Mouse (Mus musculus): ENCODE data around the gene Pcnx2. TPM values are rescaled to one million over a fixed set of nuclear protein-coding genes. Genes with fewer than 3 reads are reported as not detected.

The Pcnx2 gene
- polyA plus RNA-seq, 1 experiment from 2014 or later, result 0.74 TPM

DNA sequence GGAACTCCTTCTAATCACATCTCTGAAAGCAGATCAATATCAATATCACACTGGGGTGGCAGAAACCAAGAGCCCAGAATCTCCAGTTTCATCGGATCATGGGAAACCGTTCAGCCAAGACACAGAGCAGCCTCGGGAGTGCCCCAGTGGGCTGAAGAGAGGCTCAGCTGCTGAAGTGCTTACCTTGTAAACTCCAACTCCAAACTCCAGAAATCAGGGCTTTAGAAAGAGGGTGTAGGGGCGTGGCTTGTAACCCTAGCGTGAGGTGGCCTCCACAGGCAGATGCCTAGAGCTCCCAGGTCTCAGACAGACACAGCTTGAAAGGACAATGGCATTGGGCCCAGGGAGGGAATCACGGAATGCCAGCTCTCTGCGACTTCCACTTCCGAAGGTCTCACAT lies 170.3 kb downstream of the Pcnx2 start:
- Histone ChIP-seq H3K36me3 (ENCODE audit: control insufficient read depth, insufficient read depth, low read length) (no peaks in the 10 kb centered on the region), H3K4me3 (ENCODE audit: low read depth, low read length) (no peak overlapping the region), H3K9ac (ENCODE audit: low read length) (no peak overlapping the region), H3K27me3 (ENCODE audit: control insufficient read depth, insufficient read depth, low read length) (no peaks in the 10 kb centered on the region), H3K4me2 (no peak overlapping the region), H3K4me1 (ENCODE audit: control insufficient read depth, insufficient read depth, low read length) (no peaks in the 10 kb centered on the region), H3K9me3 (ENCODE audit: control insufficient read depth, low read length) (no peaks in the 10 kb centered on the region), H3K27ac (ENCODE audit: low read depth, low read length) (no peak overlapping the region)
- no peak for ATAC-seq (ENCODE audit: low FRiP score)
- WGBS, result 59% methylated on average over 8 of the region's 8 CpGs
- DNase-seq (ENCODE audit: low spot score, missing footprints), result no peak

DNA sequence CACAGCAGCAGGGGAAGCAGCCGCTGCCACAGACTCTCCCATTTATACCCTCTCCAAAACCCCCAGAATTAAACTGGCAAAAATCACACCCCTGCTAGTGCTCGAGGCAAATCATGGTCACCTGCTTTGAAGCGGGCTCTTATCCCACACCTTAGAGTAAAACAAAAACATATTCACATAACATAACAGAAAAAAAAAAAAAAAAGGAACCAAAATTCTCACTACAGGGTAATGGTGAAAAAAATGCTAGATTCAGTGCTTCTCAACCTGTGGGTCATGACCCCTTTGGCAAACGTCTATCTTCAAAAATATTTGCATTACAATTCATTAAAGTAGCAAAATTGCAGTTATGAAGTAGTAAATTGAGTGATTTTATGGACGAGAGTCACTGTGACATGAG lies 171.1 kb downstream of the Pcnx2 start:
- ATAC-seq (ENCODE audit: low FRiP score) (no peak), DNase-seq (ENCODE audit: low spot score, missing footprints) (no peak)
- no peak overlapping the region for H3K9ac ChIP-seq (ENCODE audit: low read length)
- WGBS, result 83% methylated on average over 5 of the region's 5 CpGs
- no peak overlapping the region for H3K4me3 ChIP-seq (ENCODE audit: low read depth, low read length)
- H3K27me3 ChIP-seq (ENCODE audit: control insufficient read depth, insufficient read depth, low read length), result no peaks in the 10 kb centered on the region
- H3K36me3 ChIP-seq (ENCODE audit: control insufficient read depth, insufficient read depth, low read length), result no peaks in the 10 kb centered on the region
- no peak overlapping the region for H3K4me2 ChIP-seq
- no peaks in the 10 kb centered on the region for H3K4me1 ChIP-seq (ENCODE audit: control insufficient read depth, insufficient read depth, low read length)
- no peaks in the 10 kb centered on the region for H3K9me3 ChIP-seq (ENCODE audit: control insufficient read depth, low read length)
- H3K27ac ChIP-seq (ENCODE audit: low read depth, low read length), result no peak overlapping the region

DNA sequence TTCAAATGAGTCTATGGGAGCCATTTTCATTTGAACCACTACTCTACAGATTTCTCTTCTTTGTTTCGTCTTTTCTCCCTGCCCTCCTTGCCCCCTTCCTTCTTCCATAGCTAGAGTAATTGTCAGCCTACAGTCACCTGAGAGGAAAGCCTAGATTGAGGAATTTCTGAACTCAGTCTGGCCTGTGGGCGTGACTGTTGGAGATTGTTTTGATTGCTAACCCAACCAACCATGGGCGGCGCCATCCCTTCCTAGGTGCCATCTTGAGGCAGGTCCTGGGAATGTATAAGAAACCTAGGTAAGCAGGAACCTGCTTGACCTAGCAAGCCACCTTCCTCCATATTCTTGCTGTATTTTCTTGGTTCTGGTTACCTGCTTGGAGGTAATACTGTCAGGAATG lies 172.0 kb downstream of the Pcnx2 start:
- H3K9ac ChIP-seq (ENCODE audit: low read length), result no peak overlapping the region
- H3K4me3 ChIP-seq (ENCODE audit: low read depth, low read length), result no peak overlapping the region
- H3K27ac ChIP-seq (ENCODE audit: low read depth, low read length), result no peak overlapping the region
- no peak overlapping the region for H3K4me2 ChIP-seq
- 98% methylated on average over 4 of the region's 4 CpGs for WGBS
- no peaks in the 10 kb centered on the region for H3K36me3 ChIP-seq (ENCODE audit: control insufficient read depth, insufficient read depth, low read length)
- ATAC-seq (ENCODE audit: low FRiP score) (no peak), DNase-seq (ENCODE audit: low spot score, missing footprints) (no peak)
- H3K4me1 ChIP-seq (ENCODE audit: control insufficient read depth, insufficient read depth, low read length), result no peaks in the 10 kb centered on the region
- H3K9me3 ChIP-seq (ENCODE audit: control insufficient read depth, low read length), result no peaks in the 10 kb centered on the region
- H3K27me3 ChIP-seq (ENCODE audit: control insufficient read depth, insufficient read depth, low read length), result no peaks in the 10 kb centered on the region

DNA sequence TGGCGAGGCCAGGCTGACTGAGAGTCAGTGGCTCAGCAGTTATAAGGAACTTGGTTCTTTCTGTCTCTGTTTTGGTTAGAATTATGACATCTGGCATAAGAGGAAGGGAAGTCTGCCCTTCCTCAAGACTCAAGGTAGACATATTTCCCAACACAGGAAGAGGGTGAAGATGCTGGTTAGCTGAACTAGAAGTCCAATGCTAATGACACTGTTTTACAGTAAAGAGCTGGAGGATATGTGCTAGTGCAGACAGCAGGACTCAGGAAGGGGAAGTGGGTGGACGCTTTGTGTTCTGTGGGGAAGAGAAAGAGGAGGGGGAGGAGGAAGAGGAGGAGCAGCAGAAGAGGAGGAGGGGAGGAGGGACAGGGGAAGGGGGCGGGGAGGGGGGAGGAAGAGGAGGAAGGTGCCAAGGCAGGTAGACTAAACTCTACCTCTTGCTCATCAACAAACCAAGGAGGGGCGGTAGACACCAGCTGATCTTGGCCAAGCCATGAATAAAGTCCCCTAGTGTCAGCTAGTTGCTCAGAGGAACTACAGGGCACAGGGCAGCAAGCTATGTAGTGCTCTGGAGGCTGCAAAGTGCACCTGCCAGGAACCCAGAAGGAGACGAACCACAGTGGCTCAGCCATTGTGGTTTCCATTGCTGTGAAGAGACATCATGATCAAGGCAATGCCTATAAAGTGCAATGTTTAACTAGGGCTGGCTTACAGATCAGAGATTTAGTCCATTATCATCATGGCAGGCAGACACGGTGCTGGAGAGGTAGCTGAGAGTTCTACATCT lies 172.9 kb downstream of the Pcnx2 start:
- Histone ChIP-seq H3K9me3 (ENCODE audit: control insufficient read depth, low read length) (no peaks in the 10 kb centered on the region), H3K9ac (ENCODE audit: low read length) (no peak overlapping the region), H3K27ac (ENCODE audit: low read depth, low read length) (no peak overlapping the region), H3K27me3 (ENCODE audit: control insufficient read depth, insufficient read depth, low read length) (no peaks in the 10 kb centered on the region), H3K36me3 (ENCODE audit: control insufficient read depth, insufficient read depth, low read length) (no peaks in the 10 kb centered on the region), H3K4me3 (ENCODE audit: low read depth, low read length) (no peak overlapping the region), H3K4me1 (ENCODE audit: control insufficient read depth, insufficient read depth, low read length) (no peaks in the 10 kb centered on the region), H3K4me2 (no peak overlapping the region)
- no peak for DNase-seq (ENCODE audit: low spot score, missing footprints)
- no peak for ATAC-seq (ENCODE audit: low FRiP score)
- 85% methylated on average over 6 of the region's 6 CpGs for WGBS

DNA sequence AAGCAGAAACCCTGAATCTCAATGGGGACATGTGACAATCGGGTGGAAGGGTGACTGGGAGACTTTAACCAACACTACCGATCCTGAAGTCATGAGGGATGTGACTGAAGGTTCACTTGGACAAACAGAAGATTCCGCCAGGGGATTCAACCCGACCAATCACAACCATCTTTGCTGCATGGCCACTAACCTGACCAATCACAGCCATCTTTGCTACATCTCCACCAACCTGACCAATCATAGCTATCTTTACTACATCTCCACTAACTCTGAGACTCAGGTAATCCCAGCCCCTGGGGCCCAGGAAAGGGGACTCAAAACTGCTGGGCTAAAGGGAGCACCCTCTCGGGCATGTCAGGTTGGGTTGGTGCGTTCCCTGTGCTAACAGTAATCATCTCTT lies 174.7 kb downstream of the Pcnx2 start:
- Histone ChIP-seq H3K9me3 (ENCODE audit: control insufficient read depth, low read length) (no peaks in the 10 kb centered on the region), H3K27ac (ENCODE audit: low read depth, low read length) (no peak overlapping the region), H3K9ac (ENCODE audit: low read length) (no peak overlapping the region), H3K4me2 (no peak overlapping the region), H3K36me3 (ENCODE audit: control insufficient read depth, insufficient read depth, low read length) (no peaks in the 10 kb centered on the region), H3K4me1 (ENCODE audit: control insufficient read depth, insufficient read depth, low read length) (no peaks in the 10 kb centered on the region), H3K27me3 (ENCODE audit: control insufficient read depth, insufficient read depth, low read length) (no peaks in the 10 kb centered on the region), H3K4me3 (ENCODE audit: low read depth, low read length) (no peak overlapping the region)
- WGBS, result 91% methylated on average over 6 of the region's 6 CpGs
- DNase-seq (ENCODE audit: low spot score, missing footprints) (no peak), ATAC-seq (ENCODE audit: low FRiP score) (no peak)

DNA sequence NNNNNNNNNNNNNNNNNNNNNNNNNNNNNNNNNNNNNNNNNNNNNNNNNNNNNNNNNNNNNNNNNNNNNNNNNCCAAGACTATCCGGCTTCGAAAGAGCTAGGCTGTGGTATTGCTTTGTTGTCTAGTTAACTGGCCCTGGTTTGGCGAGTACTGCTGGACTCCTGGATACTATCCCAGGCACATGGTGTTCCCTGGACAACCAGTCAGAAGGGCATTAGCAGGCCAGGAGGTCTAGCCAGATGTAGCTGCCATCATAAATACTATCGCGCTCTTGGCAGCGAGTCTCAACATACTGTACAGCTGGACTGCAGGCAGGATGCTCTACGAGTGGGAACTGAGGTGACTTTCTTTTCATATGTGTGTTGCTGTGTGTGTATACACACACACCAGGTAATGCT lies 175.4 kb downstream of the Pcnx2 start:
- 92% methylated on average over 7 of the region's 7 CpGs for WGBS
- no peaks in the 10 kb centered on the region for H3K27me3 ChIP-seq (ENCODE audit: control insufficient read depth, insufficient read depth, low read length)
- H3K9me3 ChIP-seq (ENCODE audit: control insufficient read depth, low read length), result no peaks in the 10 kb centered on the region
- DNase-seq (ENCODE audit: low spot score, missing footprints) (no peak), ATAC-seq (ENCODE audit: low FRiP score) (no peak)
- H3K9ac ChIP-seq (ENCODE audit: low read length), result no peak overlapping the region
- H3K36me3 ChIP-seq (ENCODE audit: control insufficient read depth, insufficient read depth, low read length), result no peaks in the 10 kb centered on the region
- H3K4me2 ChIP-seq, result no peak overlapping the region
- H3K27ac ChIP-seq (ENCODE audit: low read depth, low read length), result no peak overlapping the region
- no peak overlapping the region for H3K4me3 ChIP-seq (ENCODE audit: low read depth, low read length)
- H3K4me1 ChIP-seq (ENCODE audit: control insufficient read depth, insufficient read depth, low read length), result no peaks in the 10 kb centered on the region

DNA sequence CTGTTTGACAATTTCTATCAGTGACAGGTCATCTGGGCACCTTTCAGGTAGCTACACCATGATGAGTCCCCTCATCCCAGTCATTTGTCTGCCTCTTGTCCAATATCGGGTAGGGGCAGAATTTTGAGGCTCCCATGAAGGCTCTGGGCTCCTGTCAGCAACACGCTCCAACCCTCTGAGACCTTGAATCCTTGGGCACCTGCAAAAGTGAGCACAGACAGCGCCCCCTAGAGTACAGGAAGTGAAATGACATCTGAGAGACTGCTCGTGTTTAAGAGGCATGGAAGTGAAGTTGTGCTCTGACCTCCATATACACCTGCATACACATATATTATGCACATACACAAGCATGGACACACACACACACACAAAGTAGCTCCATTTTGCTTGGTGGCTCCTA lies 179.2 kb downstream of the Pcnx2 start:
- no peak overlapping the region for H3K4me3 ChIP-seq (ENCODE audit: low read depth, low read length)
- WGBS, result 59% methylated on average over 4 of the region's 4 CpGs
- H3K9me3 ChIP-seq (ENCODE audit: control insufficient read depth, low read length), result no peaks in the 10 kb centered on the region
- no peaks in the 10 kb centered on the region for H3K27me3 ChIP-seq (ENCODE audit: control insufficient read depth, insufficient read depth, low read length)
- H3K4me1 ChIP-seq (ENCODE audit: control insufficient read depth, insufficient read depth, low read length), result no peaks in the 10 kb centered on the region
- H3K27ac ChIP-seq (ENCODE audit: low read depth, low read length), result no peak overlapping the region
- no peaks in the 10 kb centered on the region for H3K36me3 ChIP-seq (ENCODE audit: control insufficient read depth, insufficient read depth, low read length)
- H3K9ac ChIP-seq (ENCODE audit: low read length), result no peak overlapping the region
- DNase-seq (ENCODE audit: low spot score, missing footprints), result no peak
- H3K4me2 ChIP-seq, result no peak overlapping the region
- no peak for ATAC-seq (ENCODE audit: low FRiP score)

DNA sequence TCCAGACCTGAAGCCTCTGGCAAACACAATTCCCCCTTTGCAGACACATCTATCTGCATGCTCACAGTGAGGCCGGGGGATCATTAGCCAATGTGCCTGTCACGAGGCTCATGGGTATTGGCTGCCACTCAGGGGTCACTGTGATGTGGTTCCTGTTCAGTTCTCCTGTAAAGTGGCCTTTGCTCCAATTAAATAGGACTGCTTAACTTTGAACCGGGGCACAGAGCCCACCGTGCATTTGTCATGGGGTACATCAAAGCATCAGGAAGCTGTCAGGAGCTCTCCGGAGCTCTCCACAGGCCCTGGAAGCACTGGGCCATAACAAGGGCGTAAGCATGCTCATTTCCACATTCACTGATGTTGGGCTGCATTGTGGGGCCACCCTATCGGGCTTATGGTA lies 181.5 kb downstream of the Pcnx2 start:
- WGBS, result 40% methylated on average over 7 of the region's 7 CpGs
- no peak for ATAC-seq (ENCODE audit: low FRiP score)

DNA sequence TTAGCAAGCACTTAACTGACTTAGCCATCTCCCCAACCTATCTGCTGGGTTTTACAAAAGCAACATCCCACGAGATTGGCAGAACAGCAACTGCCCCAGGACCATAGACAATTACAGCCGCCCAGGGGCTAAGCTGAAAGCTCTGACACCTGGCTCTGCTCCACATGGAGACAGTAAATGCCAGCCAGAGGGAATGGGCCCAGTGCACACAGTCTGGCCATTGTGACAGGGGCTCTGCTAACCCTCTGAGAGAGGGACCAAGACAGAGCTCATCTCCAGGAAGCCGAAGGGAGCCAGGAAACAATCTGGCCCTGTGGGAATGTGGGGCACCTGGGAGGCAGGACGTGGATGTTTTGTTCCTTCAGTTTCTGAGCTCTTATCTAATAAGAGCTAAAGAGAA lies 181.9 kb downstream of the Pcnx2 start:
- no peak overlapping the region for H3K9ac ChIP-seq (ENCODE audit: low read length)
- no peak for ATAC-seq (ENCODE audit: low FRiP score)
- no peaks in the 10 kb centered on the region for H3K9me3 ChIP-seq (ENCODE audit: control insufficient read depth, low read length)
- H3K4me2 ChIP-seq, result no peak overlapping the region
- no peak for DNase-seq (ENCODE audit: low spot score, missing footprints)
- no peaks in the 10 kb centered on the region for H3K36me3 ChIP-seq (ENCODE audit: control insufficient read depth, insufficient read depth, low read length)
- H3K4me3 ChIP-seq (ENCODE audit: low read depth, low read length), result no peak overlapping the region
- H3K27ac ChIP-seq (ENCODE audit: low read depth, low read length), result no peak overlapping the region
- no peaks in the 10 kb centered on the region for H3K27me3 ChIP-seq (ENCODE audit: control insufficient read depth, insufficient read depth, low read length)
- no peaks in the 10 kb centered on the region for H3K4me1 ChIP-seq (ENCODE audit: control insufficient read depth, insufficient read depth, low read length)
- WGBS, result 48% methylated on average over 4 of the region's 4 CpGs

More for the DNA sequence above, 181.5 kb downstream of the Pcnx2 start:
- no peaks in the 10 kb centered on the region for H3K27me3 ChIP-seq (ENCODE audit: control insufficient read depth, insufficient read depth, low read length)
- no peak overlapping the region for H3K4me2 ChIP-seq
- H3K27ac ChIP-seq (ENCODE audit: low read depth, low read length), result no peak overlapping the region
- no peaks in the 10 kb centered on the region for H3K4me1 ChIP-seq (ENCODE audit: control insufficient read depth, insufficient read depth, low read length)
- no peaks in the 10 kb centered on the region for H3K36me3 ChIP-seq (ENCODE audit: control insufficient read depth, insufficient read depth, low read length)
- DNase-seq (ENCODE audit: low spot score, missing footprints), result no peak
- H3K4me3 ChIP-seq (ENCODE audit: low read depth, low read length), result no peak overlapping the region
- no peaks in the 10 kb centered on the region for H3K9me3 ChIP-seq (ENCODE audit: control insufficient read depth, low read length)
- no peak overlapping the region for H3K9ac ChIP-seq (ENCODE audit: low read length)

All from midbrain, embryonic 11.5 days (tissue).